Mouse (Mus musculus) E14TG2a.4 (cell line): ENCODE data around the gene Crybg3.

Source experiments
- H3K27me3 ChIP-seq: 2 replicates; pipeline ENCODE4 v1.6.1; 2014; ENCODE audit warnings: low read length, control low read depth; ENCODE audit not compliant: insufficient read depth
- H3K36me3 ChIP-seq: 2 replicates; pipeline ENCODE4 v1.6.1; 2014; ENCODE audit warnings: low read length, control low read depth; ENCODE audit not compliant: insufficient read depth
- H3K4me1 ChIP-seq: replicated peaks from 2 replicates; pipeline ENCODE4 v1.6.1; 2014; ENCODE audit warnings: low read depth, low read length, control low read depth
- H3K4me3 ChIP-seq: replicated peaks from 2 replicates; pipeline ENCODE4 v1.5.1; 2014; ENCODE audit warnings: mild to moderate bottlenecking, low read length
- H3K9me3 ChIP-seq: 2 replicates; pipeline ENCODE4 v1.6.1; 2014; ENCODE audit warnings: low read length, control low read depth
- CTCF ChIP-seq: conservative IDR thresholded peaks from 2 replicates; pipeline ENCODE4 v1.5.1; 2014; ENCODE audit warnings: low read length
- NANOG ChIP-seq: IDR thresholded peaks from 2 replicates; pipeline ENCODE4 v1.6.1; 2014; ENCODE audit warnings: borderline replicate concordance, low read length, mixed read lengths
- POU5F1 ChIP-seq: IDR thresholded peaks from 2 replicates; pipeline ENCODE4 v1.6.1; 2014; ENCODE audit warnings: low read length, borderline replicate concordance

Gene Crybg3

GRCm38 (mm10) chr16:59516965-59517364, 83.8 kb downstream of the Crybg3 start:
- Histone ChIP-seq H3K9me3 (no peaks in the 10 kb centered on the region), H3K4me1 (peaks cover 9% of the 10 kb centered on the region), H3K4me3 (no peak overlapping the region), H3K36me3 (peaks cover 17% of the 10 kb centered on the region), H3K27me3 (no peaks in the 10 kb centered on the region)
- TF ChIP-seq POU5F1, result no peak
- TF ChIP-seq NANOG, result no peak
- no peak for TF ChIP-seq CTCF

GRCm38 (mm10) chr16:59515169-59515568, 85.6 kb downstream of the Crybg3 start:
- TF ChIP-seq CTCF (no peak), NANOG (no peak)

GRCm38 (mm10) chr16:59509830-59510229, 90.9 kb downstream of the Crybg3 start:
- H3K9me3 ChIP-seq, result no peaks in the 10 kb centered on the region
- 0 out of 2 replicates have a peak, but pooled peaks cover 5% of the 10 kb centered on the region for H3K4me1 ChIP-seq
- H3K4me3 ChIP-seq, result no peak overlapping the region
- no peaks in the 10 kb centered on the region for H3K27me3 ChIP-seq
- no peak for TF ChIP-seq POU5F1
- peaks cover 11% of the 10 kb centered on the region for H3K36me3 ChIP-seq

More at GRCm38 (mm10) chr16:59515169-59515568, 85.6 kb downstream of the Crybg3 start:
- H3K36me3 ChIP-seq, result 0 out of 2 replicates have a peak, but pooled peaks cover 14% of the 10 kb centered on the region
- H3K27me3 ChIP-seq, result no peaks in the 10 kb centered on the region
- no peaks in the 10 kb centered on the region for H3K9me3 ChIP-seq
- no peak overlapping the region for H3K4me3 ChIP-seq
- H3K4me1 ChIP-seq, result peaks cover 9% of the 10 kb centered on the region

GRCm38 (mm10) chr16:59499180-59499579, 101.6 kb downstream of the Crybg3 start:
- Histone ChIP-seq H3K4me3 (no peak overlapping the region), H3K4me1 (peaks cover 22% of the 10 kb centered on the region), H3K36me3 (peaks cover 59% of the 10 kb centered on the region), H3K9me3 (no peaks in the 10 kb centered on the region), H3K27me3 (no peaks in the 10 kb centered on the region)
- TF ChIP-seq CTCF (no peak), POU5F1 (no peak), NANOG (no peak)

GRCm38 (mm10) chr16:59497947-59498346, 102.8 kb downstream of the Crybg3 start:
- no peak overlapping the region for H3K4me3 ChIP-seq
- peaks cover 61% of the 10 kb centered on the region for H3K36me3 ChIP-seq
- H3K4me1 ChIP-seq, result peaks cover 33% of the 10 kb centered on the region
- no peaks in the 10 kb centered on the region for H3K27me3 ChIP-seq
- H3K9me3 ChIP-seq, result no peaks in the 10 kb centered on the region
- TF ChIP-seq CTCF, result no peak
- no peak for TF ChIP-seq NANOG
- TF ChIP-seq POU5F1, result no peak

GRCm38 (mm10) chr16:59493199-59493598, 107.6 kb downstream of the Crybg3 start:
- Histone ChIP-seq H3K9me3 (no peaks in the 10 kb centered on the region), H3K27me3 (no peaks in the 10 kb centered on the region), H3K36me3 (peaks cover 85% of the 10 kb centered on the region), H3K4me1 (peaks cover 26% of the 10 kb centered on the region), H3K4me3 (no peak overlapping the region)
- TF ChIP-seq NANOG (no peak), POU5F1 (no peak), CTCF (no peak)

- H3K36me3 ChIP-seq, result peaks cover 98% of the 10 kb centered on the region
- H3K9me3 ChIP-seq, result no peaks in the 10 kb centered on the region
- peaks cover 7% of the 10 kb centered on the region for H3K4me1 ChIP-seq
- no peak overlapping the region for H3K4me3 ChIP-seq
- H3K27me3 ChIP-seq, result no peaks in the 10 kb centered on the region
- TF ChIP-seq POU5F1 (no peak), NANOG (no peak), CTCF (no peak)
These were observed 112.7 kb downstream of the Crybg3 start for GRCm38 (mm10) chr16:59487975-59488548.

GRCm38 (mm10) chr16:59487239-59487638, 113.5 kb downstream of the Crybg3 start:
- Histone ChIP-seq H3K4me1 (no peaks in the 10 kb centered on the region), H3K27me3 (no peaks in the 10 kb centered on the region), H3K9me3 (no peaks in the 10 kb centered on the region), H3K4me3 (no peak overlapping the region), H3K36me3 (peaks cover 99% of the 10 kb centered on the region)
- TF ChIP-seq NANOG, result no peak
- TF ChIP-seq CTCF, result no peak
- no peak for TF ChIP-seq POU5F1

- peaks cover 42% of the 10 kb centered on the region for H3K4me1 ChIP-seq
- H3K9me3 ChIP-seq, result no peaks in the 10 kb centered on the region
- H3K4me3 ChIP-seq, result no peak overlapping the region
- H3K27me3 ChIP-seq, result no peaks in the 10 kb centered on the region
- no peak for TF ChIP-seq POU5F1
- TF ChIP-seq CTCF, result no peak
- no peak for TF ChIP-seq NANOG
- peaks cover 93% of the 10 kb centered on the region for H3K36me3 ChIP-seq
These were observed 122.8 kb downstream of the Crybg3 start for GRCm38 (mm10) chr16:59477955-59478354.
